ENCODE assay signal across 8 mouse cellular contexts in the genomic region with DNA sequence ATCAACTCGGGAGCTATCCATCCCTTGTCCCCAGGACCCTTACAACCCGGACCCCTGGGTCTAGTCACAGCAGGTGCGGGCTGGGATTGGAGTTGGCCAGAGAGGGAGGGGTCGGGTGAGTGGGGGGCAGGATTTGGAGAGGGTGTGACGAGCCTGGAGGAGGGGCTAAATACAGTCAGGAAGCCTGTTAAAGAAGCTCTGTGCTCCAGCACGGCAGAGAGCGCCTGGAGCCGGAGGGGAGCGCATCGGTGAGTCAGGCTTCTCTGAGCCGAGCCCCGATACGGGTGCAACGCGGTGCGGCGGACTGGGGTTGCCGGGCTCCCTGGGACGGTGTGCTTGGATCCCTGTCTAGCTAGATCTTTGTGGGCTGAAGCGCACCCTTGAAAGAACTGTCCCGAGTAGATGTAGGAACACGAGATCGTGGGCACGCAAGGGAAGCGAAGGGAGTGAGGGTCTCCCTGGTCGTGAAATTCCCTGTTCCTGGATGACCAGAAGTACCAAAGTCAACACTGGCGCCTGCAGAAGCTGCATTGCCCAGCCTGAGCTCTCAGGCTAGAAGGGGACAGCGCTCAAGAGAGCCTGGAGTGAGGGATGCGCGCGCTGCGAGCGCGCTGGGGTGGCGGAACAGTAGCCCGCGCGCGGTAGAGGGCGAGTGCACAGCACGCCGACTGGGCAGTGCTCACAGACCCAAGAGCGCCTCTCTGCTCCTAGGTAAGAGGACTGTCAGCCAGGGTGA. TPM values are rescaled to one million over a fixed set of nuclear protein-coding genes. Genes with fewer than 3 reads are reported as not detected.
DNase-seq lines count a peak whose midpoint lies in the region; ATAC-seq and TF ChIP-seq lines count a peak whose summit lies in the region.

A gene (plus strand): TSS at position 207 of the 736 bp plus-strand sequence.

- H3K4me3 ChIP-seq in intestine, embryonic 15.5 days (replicated peaks): peak within 1 kb of the TSS; percentile 43
- peak within 1 kb of the TSS; percentile 54 for H3K4me3 ChIP-seq in midbrain, embryonic 10.5 days
- H3K4me3 ChIP-seq in thymus, adult 2 months (ENCODE audit: control insufficient read depth, insufficient read depth, low read length): no peak within 1 kb of the TSS

- H3K4me2 ChIP-seq in intestine, embryonic 15.5 days (replicated peaks): peak within 1 kb of the TSS; percentile 67

- TF ChIP-seq POLR2A in thymus, adult 2 months (IDR thresholded peaks at IDR 0.05; ENCODE audit: control insufficient read depth, extremely low read depth, insufficient read depth, low read length, poor library complexity): no peak

- H3K27me3 ChIP-seq in intestine, embryonic 15.5 days (replicated peaks): peaks cover 24% of the 10 kb centered on the region
- peaks cover 54% of the 10 kb centered on the region for H3K27me3 ChIP-seq in midbrain, embryonic 10.5 days (ENCODE audit: low read depth, poor library complexity, severe bottlenecking)
- H3K27me3 ChIP-seq in thymus, adult 2 months (ENCODE audit: control insufficient read depth, insufficient read depth, low read length): no peaks in the 10 kb centered on the region

- no peaks in the 10 kb centered on the region for H3K9me3 ChIP-seq in intestine, embryonic 15.5 days
- no peaks in the 10 kb centered on the region for H3K9me3 ChIP-seq in midbrain, embryonic 10.5 days (replicated peaks)

- under 1% methylated on average over 43 of the region's 43 CpGs for WGBS in intestine, embryonic 15.5 days
- WGBS in midbrain, embryonic 10.5 days: under 1% methylated on average over 43 of the region's 43 CpGs
- WGBS in thymus, adult 2 months: 9% methylated on average over 43 of the region's 43 CpGs

- peak; percentile 15 for DNase-seq in adrenal gland, postnatal 10 days
- no peak for DNase-seq in adrenal gland, postnatal 25 days
- peak; percentile 57 for DNase-seq in R1 (ENCODE audit: low read depth, low spot score)
- DNase-seq in frontal cortex, postnatal 10 days (ENCODE audit: low spot score in 2 of 2): peak; percentile 15 to 37
- DNase-seq in midbrain, embryonic 10.5 days (ENCODE audit: low spot score): peak; percentile 23
- DNase-seq in thymus, adult 2 months: no peak
- no peak for DNase-seq in thymus, postnatal 25 days

- H3K4me1 ChIP-seq in intestine, embryonic 15.5 days (replicated peaks): peaks cover 5% of the 10 kb centered on the region; the same call in 1 of the 2 replicates
- peaks cover 25% of the 10 kb centered on the region for H3K4me1 ChIP-seq in midbrain, embryonic 10.5 days
- H3K4me1 ChIP-seq in thymus, adult 2 months (replicated peaks; ENCODE audit: control insufficient read depth, insufficient read depth, low read length): no peaks in the 10 kb centered on the region

- TF ChIP-seq CTCF in thymus, adult 2 months (IDR thresholded peaks at IDR 0.05; ENCODE audit: borderline replicate concordance, control insufficient read depth, extremely low read depth, insufficient read depth, low read length, poor library complexity): no peak

- peak within 1 kb of the TSS; percentile 24 for H3K9ac ChIP-seq in intestine, embryonic 15.5 days

- H3K27ac ChIP-seq in intestine, embryonic 15.5 days: no peak within 1 kb of the TSS
- H3K27ac ChIP-seq in midbrain, embryonic 10.5 days (replicated peaks): no peak within 1 kb of the TSS
- H3K27ac ChIP-seq in thymus, adult 2 months (ENCODE audit: control insufficient read depth, insufficient read depth, low read length): no peak within 1 kb of the TSS

- peak; percentile 58 for ATAC-seq in intestine, embryonic 15.5 days

- no peaks in the 10 kb centered on the region for H3K36me3 ChIP-seq in intestine, embryonic 15.5 days
- H3K36me3 ChIP-seq in midbrain, embryonic 10.5 days: no peaks in the 10 kb centered on the region
- H3K36me3 ChIP-seq in thymus, adult 2 months (ENCODE audit: control insufficient read depth, insufficient read depth, low read length): no peaks in the 10 kb centered on the region

RNA-seq across cellular contexts. Expression of the gene that starts here (rescaled TPM):
- 1 to 10 TPM; 2.7 to 3.1 TPM for total RNA-seq in adrenal gland, postnatal 10 days (2021)
- 1.5 and 1.7 TPM in 2 replicates for total RNA-seq in adrenal gland, postnatal 25 days (2021)
- polyA plus RNA-seq in intestine, embryonic 15.5 days (2015; fragmentation: Nextera tagmentation; extraction: Ambion mirVana): 4.5 TPM in 2 replicates
- polyA plus RNA-seq in midbrain, embryonic 10.5 days (2016; fragmentation: Nextera tagmentation; extraction: Ambion mirVana): 0.20 and 0.39 TPM in 2 replicates
- polyA plus RNA-seq in thymus, adult 2 months (2012; rRNA removed): 1.0 and 2.6 TPM in 2 replicates

Comparison
In these comparisons a context has a peak if more than half of its experiments do, and no peak if none do; other contexts are left out.
1. DNase-seq: peak in adrenal gland, postnatal 10 days (single experiment), R1 (single experiment) and frontal cortex, postnatal 10 days (2 of 2); none in adrenal gland, postnatal 25 days (single experiment), thymus, adult 2 months (single experiment) and thymus, postnatal 25 days (single experiment).
2. Peak in DNase-seq and H3K4me3 ChIP-seq in midbrain, embryonic 10.5 days; RNA of the gene not detected or under 1 TPM.